Mouse (Mus musculus) thymus, adult 2 months (tissue): ENCODE data around the gene Prnd. TPM values are rescaled to one million over a fixed set of nuclear protein-coding genes. Genes with fewer than 3 reads are reported as not detected.

ENCODE experiments used
- DNase-seq: peaks from one replicate; pipeline ENCODE4 v3.0.0; 2021
- H3K27ac ChIP-seq: fragments of 200-500 bp; 2 replicates; pipeline ENCODE4 v1.5.1; 2012; ENCODE audit warnings: low read length, control low read depth; ENCODE audit not compliant: control insufficient read depth, insufficient read depth
- H3K27me3 ChIP-seq: fragments of 200-500 bp; 2 replicates; pipeline ENCODE4 v1.6.1; 2012; ENCODE audit warnings: mild to moderate bottlenecking, low read length, moderate library complexity, mixed read lengths; ENCODE audit not compliant: control insufficient read depth, insufficient read depth
- H3K36me3 ChIP-seq: fragments of 200-500 bp; 2 replicates; pipeline ENCODE4 v1.6.1; 2012; ENCODE audit warnings: mild to moderate bottlenecking, low read length, moderate library complexity; ENCODE audit not compliant: control insufficient read depth, insufficient read depth
- H3K4me1 ChIP-seq: fragments of 200-500 bp; replicated peaks from 2 replicates; pipeline ENCODE4 v1.6.1; 2012; ENCODE audit warnings: low read length; ENCODE audit not compliant: control insufficient read depth, insufficient read depth
- H3K4me3 ChIP-seq: fragments of 200-500 bp; 2 replicates; pipeline ENCODE4 v1.5.1; 2012; ENCODE audit warnings: mild to moderate bottlenecking, low read length, control low read depth, moderate library complexity; ENCODE audit not compliant: control insufficient read depth, insufficient read depth
- CTCF ChIP-seq: fragments of 200-500 bp; IDR thresholded peaks from 2 replicates; pipeline ENCODE4 v1.5.1; 2012; ENCODE audit warnings: mild to moderate bottlenecking, control low read depth, low read length, moderate library complexity, borderline replicate concordance; ENCODE audit not compliant: control insufficient read depth, poor library complexity, insufficient read depth; ENCODE audit errors: extremely low read depth
- POLR2A ChIP-seq: fragments of 200-500 bp; IDR thresholded peaks from 2 replicates; pipeline ENCODE4 v1.6.1; 2012; ENCODE audit warnings: mild to moderate bottlenecking, low read length, control low read depth, moderate library complexity; ENCODE audit not compliant: control insufficient read depth, poor library complexity, insufficient read depth; ENCODE audit errors: extremely low read depth
- WGBS: fragments of 180-500 bp; shearing (Covaris S2); methylation state at CpG from one replicate; pipeline ENCODE4 v1.1.7; 2018; 5-methylcytosine and 5-hydroxymethylcytosine counted together
- polyA plus RNA-seq: library from polyadenylated mRNA; depleted of rRNA; stranded (reverse); fragments of >200 nt; gene quantifications from 2 replicates; pipeline ENCODE4 v1.2.3, GENCODE M21; 2012

The Prnd gene
- polyA plus RNA-seq, 1 experiment, result 1.8 TPM

GRCm38 (mm10) chr2:131953711-131954110, 3.0 kb downstream of the Prnd start:
- WGBS, result 89% methylated on average over 4 of the region's 4 CpGs
- H3K36me3 ChIP-seq, result no peaks in the 10 kb centered on the region
- TF ChIP-seq POLR2A, result no peak
- no peak for TF ChIP-seq CTCF
- H3K27me3 ChIP-seq, result peaks cover 3% of the 10 kb centered on the region; the same call in 1 of the 2 replicates
- DNase-seq, result no peak
- H3K4me1 ChIP-seq, result peaks cover 7% of the 10 kb centered on the region; the same call in 1 of the 2 replicates
- H3K4me3 ChIP-seq, result no peak overlapping the region
- no peak overlapping the region for H3K27ac ChIP-seq

- no peak for DNase-seq
- H3K27me3 ChIP-seq, result peaks cover 3% of the 10 kb centered on the region; the same call in 1 of the 2 replicates
- peaks cover 7% of the 10 kb centered on the region; the same call in 1 of the 2 replicates for H3K4me1 ChIP-seq
- no peak overlapping the region for H3K27ac ChIP-seq
- H3K4me3 ChIP-seq, result no peak overlapping the region
- WGBS, result 85% methylated on average over 9 of the region's 9 CpGs
- TF ChIP-seq POLR2A (no peak), CTCF (no peak)
- no peaks in the 10 kb centered on the region for H3K36me3 ChIP-seq
These were observed 4.2 kb downstream of the Prnd start for GRCm38 (mm10) chr2:131954835-131955234.

- WGBS, result 13% methylated on average over 17 of the region's 17 CpGs
- Histone ChIP-seq H3K27me3 (peaks cover 3% of the 10 kb centered on the region; the same call in 1 of the 2 replicates), H3K4me1 (peaks cover 6% of the 10 kb centered on the region; the same call in 1 of the 2 replicates), H3K4me3 (peak overlapping the region; percentile 2; the same call in 1 of the 2 replicates), H3K36me3 (no peaks in the 10 kb centered on the region), H3K27ac (no peak overlapping the region)
- peak; percentile 60 for DNase-seq
- TF ChIP-seq POLR2A, result no peak
- TF ChIP-seq CTCF, result no peak
These were observed 4.6 kb downstream of the Prnd start for GRCm38 (mm10) chr2:131955264-131955663.

- Histone ChIP-seq H3K27me3 (peaks cover 3% of the 10 kb centered on the region; the same call in 1 of the 2 replicates), H3K4me1 (no peaks in the 10 kb centered on the region), H3K27ac (no peak overlapping the region), H3K36me3 (no peaks in the 10 kb centered on the region), H3K4me3 (no peak overlapping the region)
- TF ChIP-seq POLR2A (no peak), CTCF (no peak)
- 94% methylated on average over 7 of the region's 7 CpGs for WGBS
- no peak for DNase-seq
These were observed 5.9 kb downstream of the Prnd start for GRCm38 (mm10) chr2:131956336-131957256.

GRCm38 (mm10) chr2:131957731-131958222, 7.1 kb downstream of the Prnd start:
- DNase-seq, result no peak
- H3K4me1 ChIP-seq, result no peaks in the 10 kb centered on the region
- H3K27me3 ChIP-seq, result peaks cover 3% of the 10 kb centered on the region; the same call in 1 of the 2 replicates
- no peak overlapping the region for H3K4me3 ChIP-seq
- no peaks in the 10 kb centered on the region for H3K36me3 ChIP-seq
- TF ChIP-seq POLR2A (no peak), CTCF (no peak)
- no peak overlapping the region for H3K27ac ChIP-seq
- WGBS, result 74% methylated on average over 9 of the region's 9 CpGs

GRCm38 (mm10) chr2:131961671-131962070, 11.0 kb downstream of the Prnd start:
- DNase-seq, result no peak
- Histone ChIP-seq H3K4me3 (no peak overlapping the region), H3K36me3 (no peaks in the 10 kb centered on the region), H3K27ac (no peak overlapping the region), H3K4me1 (no peaks in the 10 kb centered on the region), H3K27me3 (no peaks in the 10 kb centered on the region)
- WGBS, result 92% methylated on average over 2 of the region's 2 CpGs
- TF ChIP-seq CTCF, result no peak
- no peak for TF ChIP-seq POLR2A
